Mouse (Mus musculus): ENCODE data around the gene Elovl1.

Elovl1 gene

GRCm38 (mm10) chr4:118429215-118429895, 1.5 kb downstream of the Elovl1 start:
- peak; percentile 65 for DNase-seq

GRCm38 (mm10) chr4:118432332-118432731, 4.4 kb downstream of the Elovl1 start:
- peak; percentile 57 for DNase-seq

DNA sequence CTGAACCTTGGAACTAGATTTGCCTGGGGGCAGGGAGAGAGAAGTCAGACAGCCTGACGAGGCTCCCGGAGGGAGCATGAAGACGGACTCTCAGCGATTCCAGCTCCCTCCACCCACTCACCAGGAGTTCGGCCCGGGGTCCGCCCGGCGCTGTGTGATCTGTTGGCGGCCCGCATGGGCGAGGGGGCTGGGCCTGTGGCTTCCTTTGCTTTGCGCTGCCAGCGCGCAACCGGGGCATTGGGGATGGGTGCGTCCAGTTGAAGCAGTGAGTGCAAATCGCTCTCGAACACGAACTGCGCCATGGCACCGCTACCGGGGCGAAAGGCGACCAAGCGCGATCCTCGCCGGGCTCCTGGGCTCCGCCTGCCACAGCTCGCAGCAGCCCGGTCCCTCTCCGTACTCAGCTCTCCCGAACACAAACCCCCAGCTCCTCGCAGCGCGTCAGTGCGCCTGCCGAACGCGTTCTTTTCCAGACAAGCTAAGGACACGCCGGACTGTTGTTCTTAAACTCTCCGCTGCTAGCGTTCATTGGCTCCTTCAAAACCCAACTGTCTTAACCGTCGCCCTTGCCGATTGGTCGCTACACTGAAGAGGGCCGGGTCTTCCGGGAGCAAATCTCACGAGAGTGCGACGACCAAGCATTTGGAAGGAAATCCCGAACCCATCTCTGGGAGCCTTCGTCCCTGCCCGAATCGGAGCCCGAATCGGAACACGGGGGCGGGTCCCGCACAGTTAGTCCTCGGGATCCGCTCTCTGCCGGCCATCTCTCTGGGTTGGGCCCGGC, 9.1 kb downstream of the Elovl1 start, which contains the start of gene Cdc20:
Gene Cdc20 (minus strand): TSS at position 533 of the 784 bp plus-strand sequence.
- DNase-seq = peak; percentile 94

- peak; percentile 38 for DNase-seq
These were observed 9.9 kb downstream of the Elovl1 start for GRCm38 (mm10) chr4:118437829-118438253.

DNA sequence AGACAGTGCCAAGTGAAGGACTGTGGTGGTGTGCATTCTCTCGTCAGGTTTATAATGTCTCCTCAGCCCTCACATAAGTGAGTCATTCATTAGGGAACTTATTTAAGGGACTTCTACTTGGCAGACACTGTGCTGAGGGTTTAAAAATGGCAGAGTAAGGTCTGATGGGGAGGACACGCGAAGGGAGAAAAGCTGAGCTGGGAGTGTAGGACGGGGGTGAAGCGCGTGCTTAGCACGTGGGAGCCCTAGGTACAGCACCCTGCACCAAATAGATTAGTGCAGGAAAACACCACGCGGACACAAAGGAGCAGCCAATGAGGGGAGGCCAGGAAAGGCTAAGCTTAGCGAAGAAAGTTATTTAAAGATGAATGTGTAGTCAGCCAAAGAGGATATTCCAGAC, 17.2 kb downstream of the Elovl1 start:
- DNase-seq = no peak

- DNase-seq = peak; percentile 72
These were observed 18.0 kb downstream of the Elovl1 start for GRCm38 (mm10) chr4:118445781-118446414.

- DNase-seq = no peak
These were observed 18.7 kb downstream of the Elovl1 start for GRCm38 (mm10) chr4:118446415-118447153.

GRCm38 (mm10) chr4:118457345-118457975, 29.6 kb downstream of the Elovl1 start, which contains the start of gene Mpl:
Gene Mpl, minus strand, starts transcription at chr4:118457513.
- no peak for DNase-seq

GRCm38 (mm10) chr4:118464956-118465355, 37.1 kb downstream of the Elovl1 start:
- DNase-seq = no peak

GRCm38 (mm10) chr4:118465697-118466163, 37.8 kb downstream of the Elovl1 start:
- peak; percentile 29 for DNase-seq

DNA sequence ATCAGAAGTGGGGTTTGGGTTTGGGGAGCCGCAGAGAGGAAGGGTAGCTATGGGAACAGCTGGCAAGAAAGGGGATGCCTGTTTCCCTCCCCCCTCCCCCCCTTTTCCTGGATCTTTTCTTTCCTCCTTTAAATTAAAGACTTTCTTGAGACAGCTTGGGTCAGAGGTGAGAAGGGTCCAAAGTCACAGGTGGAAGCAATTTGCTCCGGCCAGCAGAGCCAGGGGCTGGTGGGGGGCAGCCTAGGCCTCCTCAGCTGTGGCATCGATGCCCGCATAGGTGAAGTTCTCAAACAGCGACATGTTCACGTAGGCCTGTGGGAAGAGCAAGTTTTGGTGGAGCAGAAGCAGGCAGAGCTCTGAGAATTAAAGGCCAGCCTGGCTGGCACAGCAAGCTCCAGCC, 43.4 kb downstream of the Elovl1 start:
- no peak for DNase-seq

GRCm38 (mm10) chr4:118472687-118473086, 44.8 kb downstream of the Elovl1 start:
- no peak for DNase-seq

GRCm38 (mm10) chr4:118476773-118477530, 49.1 kb downstream of the Elovl1 start:
- no peak for DNase-seq
